Mouse (Mus musculus): ENCODE measurements around the gene Ptch1. TPM values are rescaled to one million over a fixed set of nuclear protein-coding genes. Genes with fewer than 3 reads are reported as not detected.

The Ptch1 gene
- polyA plus RNA-seq, 1 experiment = 5.6 TPM

GRCm38 (mm10) chr13:63568306-63568705 lies 5.1 kb downstream of the Ptch1 start:
- no peaks in the 10 kb centered on the region for H3K36me3 ChIP-seq (ENCODE audit: control insufficient read depth, insufficient read depth, low read length)
- H3K4me1 ChIP-seq (ENCODE audit: control insufficient read depth, insufficient read depth, low read length) = peaks cover 39% of the 10 kb centered on the region
- H3K27me3 ChIP-seq (ENCODE audit: control insufficient read depth, insufficient read depth, low read length) = no peaks in the 10 kb centered on the region
- H3K4me3 ChIP-seq (ENCODE audit: control insufficient read depth, low read depth, low read length) = peak overlapping the region; percentile 89
- TF ChIP-seq CTCF (IDR thresholded peaks at IDR 0.05; ENCODE audit: control insufficient read depth, insufficient read depth, insufficient replicate concordance, low read depth, low read length) (no peak), POLR2A (IDR thresholded peaks at IDR 0.05; ENCODE audit: control insufficient read depth, low read depth, low read length) (no peak)
- H3K27ac ChIP-seq (ENCODE audit: control insufficient read depth, insufficient read depth, low read depth, low read length) = peak overlapping the region; percentile 88

GRCm38 (mm10) chr13:63567677-63568293 lies 5.6 kb downstream of the Ptch1 start:
- Histone ChIP-seq H3K27ac (ENCODE audit: control insufficient read depth, insufficient read depth, low read depth, low read length) (peak overlapping the region; percentile 88), H3K4me1 (ENCODE audit: control insufficient read depth, insufficient read depth, low read length) (peaks cover 39% of the 10 kb centered on the region)

GRCm38 (mm10) chr13:63566018-63567015 lies 7.1 kb downstream of the Ptch1 start:
- Histone ChIP-seq H3K4me1 (ENCODE audit: control insufficient read depth, insufficient read depth, low read length) (peaks cover 33% of the 10 kb centered on the region), H3K27ac (ENCODE audit: control insufficient read depth, insufficient read depth, low read depth, low read length) (peak overlapping the region; percentile 71), H3K27me3 (ENCODE audit: control insufficient read depth, insufficient read depth, low read length) (no peaks in the 10 kb centered on the region), H3K36me3 (ENCODE audit: control insufficient read depth, insufficient read depth, low read length) (no peaks in the 10 kb centered on the region), H3K4me3 (ENCODE audit: control insufficient read depth, low read depth, low read length) (peak overlapping the region; percentile 88)
- TF ChIP-seq POLR2A (IDR thresholded peaks at IDR 0.05; ENCODE audit: control insufficient read depth, low read depth, low read length) (no peak), CTCF (IDR thresholded peaks at IDR 0.05; ENCODE audit: control insufficient read depth, insufficient read depth, insufficient replicate concordance, low read depth, low read length) (no peak)

More at GRCm38 (mm10) chr13:63567677-63568293, 5.6 kb downstream of the Ptch1 start:
- TF ChIP-seq CTCF (IDR thresholded peaks at IDR 0.05; ENCODE audit: control insufficient read depth, insufficient read depth, insufficient replicate concordance, low read depth, low read length) (no peak), POLR2A (IDR thresholded peaks at IDR 0.05; ENCODE audit: control insufficient read depth, low read depth, low read length) (peak; percentile 61)
- Histone ChIP-seq H3K4me3 (ENCODE audit: control insufficient read depth, low read depth, low read length) (peak overlapping the region; percentile 89), H3K36me3 (ENCODE audit: control insufficient read depth, insufficient read depth, low read length) (no peaks in the 10 kb centered on the region), H3K27me3 (ENCODE audit: control insufficient read depth, insufficient read depth, low read length) (no peaks in the 10 kb centered on the region)

GRCm38 (mm10) chr13:63565320-63566017 lies 7.9 kb downstream of the Ptch1 start:
- Histone ChIP-seq H3K4me1 (ENCODE audit: control insufficient read depth, insufficient read depth, low read length) (peaks cover 33% of the 10 kb centered on the region), H3K27me3 (ENCODE audit: control insufficient read depth, insufficient read depth, low read length) (no peaks in the 10 kb centered on the region), H3K27ac (ENCODE audit: control insufficient read depth, insufficient read depth, low read depth, low read length) (peak overlapping the region; percentile 68), H3K36me3 (ENCODE audit: control insufficient read depth, insufficient read depth, low read length) (no peaks in the 10 kb centered on the region), H3K4me3 (ENCODE audit: control insufficient read depth, low read depth, low read length) (peak overlapping the region; percentile 88)
- TF ChIP-seq POLR2A (IDR thresholded peaks at IDR 0.05; ENCODE audit: control insufficient read depth, low read depth, low read length) (no peak), CTCF (IDR thresholded peaks at IDR 0.05; ENCODE audit: control insufficient read depth, insufficient read depth, insufficient replicate concordance, low read depth, low read length) (no peak)

GRCm38 (mm10) chr13:63564626-63565319 lies 8.6 kb downstream of the Ptch1 start:
- peak overlapping the region; percentile 68 for H3K27ac ChIP-seq (ENCODE audit: control insufficient read depth, insufficient read depth, low read depth, low read length)
- H3K4me1 ChIP-seq (ENCODE audit: control insufficient read depth, insufficient read depth, low read length) = peaks cover 33% of the 10 kb centered on the region

GRCm38 (mm10) chr13:63563781-63564625 lies 9.4 kb downstream of the Ptch1 start:
- no peaks in the 10 kb centered on the region for H3K27me3 ChIP-seq (ENCODE audit: control insufficient read depth, insufficient read depth, low read length)
- peak overlapping the region; percentile 68 for H3K27ac ChIP-seq (ENCODE audit: control insufficient read depth, insufficient read depth, low read depth, low read length)
- TF ChIP-seq CTCF (IDR thresholded peaks at IDR 0.05; ENCODE audit: control insufficient read depth, insufficient read depth, insufficient replicate concordance, low read depth, low read length) (no peak), POLR2A (IDR thresholded peaks at IDR 0.05; ENCODE audit: control insufficient read depth, low read depth, low read length) (no peak)
- peaks cover 30% of the 10 kb centered on the region for H3K4me1 ChIP-seq (ENCODE audit: control insufficient read depth, insufficient read depth, low read length)
- H3K36me3 ChIP-seq (ENCODE audit: control insufficient read depth, insufficient read depth, low read length) = no peaks in the 10 kb centered on the region
- H3K4me3 ChIP-seq (ENCODE audit: control insufficient read depth, low read depth, low read length) = peak overlapping the region; percentile 88

More at GRCm38 (mm10) chr13:63564626-63565319, 8.6 kb downstream of the Ptch1 start:
- Histone ChIP-seq H3K36me3 (ENCODE audit: control insufficient read depth, insufficient read depth, low read length) (no peaks in the 10 kb centered on the region), H3K27me3 (ENCODE audit: control insufficient read depth, insufficient read depth, low read length) (no peaks in the 10 kb centered on the region), H3K4me3 (ENCODE audit: control insufficient read depth, low read depth, low read length) (peak overlapping the region; percentile 88)
- TF ChIP-seq POLR2A (IDR thresholded peaks at IDR 0.05; ENCODE audit: control insufficient read depth, low read depth, low read length) (peak; percentile 65), CTCF (IDR thresholded peaks at IDR 0.05; ENCODE audit: control insufficient read depth, insufficient read depth, insufficient replicate concordance, low read depth, low read length) (no peak)
